Mouse (Mus musculus) heart, postnatal 14 days (tissue): ENCODE results near the gene Tert. TPM values are rescaled to one million over a fixed set of nuclear protein-coding genes. Genes with fewer than 3 reads are reported as not detected.

Experiments
- DNase-seq, 2 experiments: peaks; one replicate each; pipeline ENCODE4 v3.0.0; 2021 to 2022
- intact Hi-C: fragments of 180-260 bp; cut with DNase I; formaldehyde crosslinking; loops from one replicate; pipeline ENCODE4 v1.15.1; 2025
- long read RNA-seq, 2 experiments: library from polyadenylated mRNA; stranded (forward); transcript quantifications; one replicate each; pipeline ENCODE4 v2.0.0; 2021
- total RNA-seq, 2 experiments: library from RNA; stranded (reverse); gene quantifications; 2 replicates each; pipeline ENCODE4 v1.2.3; 2021

Gene Tert
- total RNA-seq, result under 1 TPM; 0.14 to 0.41 TPM
- long read RNA-seq, experiment 1, result 0 reads
- long read RNA-seq, experiment 2, result 0 reads

- intact Hi-C loops, result loop anchor here (5.0 kb wide), 2 partner anchors 115 to 200 kb away; no protein-coding TSS in a partner anchor
- peak; percentile 16 to 33 for DNase-seq
Observed at GRCm38 (mm10) chr13:73626745-73627549, at the start of gene Tert. Gene Tert (plus strand): TSS chr13:73626911.

GRCm38 (mm10) chr13:73577277-73577676 is 49.4 kb upstream of the Tert start:
- intact Hi-C loops, result no loop called here
- no peak for DNase-seq

- intact Hi-C loops, result no loop called here
- no peak for DNase-seq
Observed at GRCm38 (mm10) chr13:73591488-73591887, 35.2 kb upstream of the Tert start.

- no peak for DNase-seq
- intact Hi-C loops, result no loop called here
Observed at GRCm38 (mm10) chr13:73592546-73592945, 34.2 kb upstream of the Tert start.

GRCm38 (mm10) chr13:73596276-73596675 is 30.4 kb upstream of the Tert start:
- DNase-seq, result no peak
- intact Hi-C loops, result no loop called here

GRCm38 (mm10) chr13:73600217-73600616 is 26.5 kb upstream of the Tert start:
- intact Hi-C loops, result loop anchor here (5.0 to 10.0 kb wide), 2 partner anchors 175 to 268 kb away; no protein-coding TSS in a partner anchor

GRCm38 (mm10) chr13:73603046-73603445 is 23.7 kb upstream of the Tert start:
- intact Hi-C loops, result loop anchor here (5.0 to 10.0 kb wide), 2 partner anchors 178 to 271 kb away; no protein-coding TSS in a partner anchor
- DNase-seq, result peak in 1 of 2 experiments; percentile 2

More at GRCm38 (mm10) chr13:73600217-73600616, 26.5 kb upstream of the Tert start:
- no peak for DNase-seq

- peak; percentile 97 to 98 for DNase-seq
- intact Hi-C loops, result loop anchor here (5.0 to 10.0 kb wide), 2 partner anchors 179 to 271 kb away; no protein-coding TSS in a partner anchor
Observed at GRCm38 (mm10) chr13:73603522-73604155, 23.1 kb upstream of the Tert start, which contains the start of gene Clptm1l. Gene Clptm1l (plus strand): TSS chr13:73604006.

GRCm38 (mm10) chr13:73604156-73604957 is 22.4 kb upstream of the Tert start:
- intact Hi-C loops, result loop anchor here (5.0 to 10.0 kb wide), 2 partner anchors 180 to 272 kb away; no protein-coding TSS in a partner anchor
- no peak for DNase-seq

- DNase-seq, result peak in 1 of 2 experiments; percentile 4
Observed at GRCm38 (mm10) chr13:73618406-73618805, 8.3 kb upstream of the Tert start.

GRCm38 (mm10) chr13:73620637-73621036 is 6.1 kb upstream of the Tert start:
- intact Hi-C loops, result no loop called here
- no peak for DNase-seq

More at GRCm38 (mm10) chr13:73618406-73618805, 8.3 kb upstream of the Tert start:
- intact Hi-C loops, result no loop called here

GRCm38 (mm10) chr13:73626410-73626744 is 334 bp upstream of the Tert start:
- intact Hi-C loops, result loop anchor here (5.0 kb wide), 2 partner anchors 114 to 199 kb away; no protein-coding TSS in a partner anchor
- DNase-seq, result no peak

- intact Hi-C loops, result loop anchor here (5.0 kb wide), 2 partner anchors 116 to 201 kb away; no protein-coding TSS in a partner anchor
- no peak for DNase-seq
Observed at GRCm38 (mm10) chr13:73628586-73629113, 1.9 kb downstream of the Tert start.

- intact Hi-C loops, result no loop called here
- DNase-seq, result no peak
Observed at GRCm38 (mm10) chr13:73631837-73632236, 5.1 kb downstream of the Tert start.

- DNase-seq, result no peak
- intact Hi-C loops, result no loop called here
Observed at GRCm38 (mm10) chr13:73637826-73638225, 11.1 kb downstream of the Tert start.

- intact Hi-C loops, result loop anchor here (10.0 kb wide), 2 partner anchors 184 to 264 kb away; no protein-coding TSS in a partner anchor
- DNase-seq, result no peak
Observed at GRCm38 (mm10) chr13:73641296-73641695, 14.6 kb downstream of the Tert start.

- intact Hi-C loops, result loop anchor here (2.0 to 10.0 kb wide), 4 partner anchors 46 to 258 kb away; no protein-coding TSS in a partner anchor
- DNase-seq, result peak; percentile 48 to 71
Observed at GRCm38 (mm10) chr13:73646397-73647087, 19.8 kb downstream of the Tert start.

GRCm38 (mm10) chr13:73653266-73653665 is 26.6 kb downstream of the Tert start:
- DNase-seq, result no peak
- intact Hi-C loops, result no loop called here

GRCm38 (mm10) chr13:73654976-73655375 is 28.3 kb downstream of the Tert start:
- intact Hi-C loops, result no loop called here
- DNase-seq, result no peak
